Mouse (Mus musculus) megakaryocyte, embryonic 14.5 days (primary cell): ENCODE results near the gene Msx2.

ENCODE experiments used
- FLI1 ChIP-seq: IDR thresholded peaks from 2 replicates; pipeline ENCODE4 v1.6.1; 2012; ENCODE audit warnings: low read length, inconsistent platforms, mixed read lengths
- GATA1 ChIP-seq: IDR thresholded peaks from 3 replicates; pipeline ENCODE4 v1.6.1; 2012; ENCODE audit warnings: mixed read lengths, low read length, inconsistent platforms, borderline replicate concordance

DNA sequence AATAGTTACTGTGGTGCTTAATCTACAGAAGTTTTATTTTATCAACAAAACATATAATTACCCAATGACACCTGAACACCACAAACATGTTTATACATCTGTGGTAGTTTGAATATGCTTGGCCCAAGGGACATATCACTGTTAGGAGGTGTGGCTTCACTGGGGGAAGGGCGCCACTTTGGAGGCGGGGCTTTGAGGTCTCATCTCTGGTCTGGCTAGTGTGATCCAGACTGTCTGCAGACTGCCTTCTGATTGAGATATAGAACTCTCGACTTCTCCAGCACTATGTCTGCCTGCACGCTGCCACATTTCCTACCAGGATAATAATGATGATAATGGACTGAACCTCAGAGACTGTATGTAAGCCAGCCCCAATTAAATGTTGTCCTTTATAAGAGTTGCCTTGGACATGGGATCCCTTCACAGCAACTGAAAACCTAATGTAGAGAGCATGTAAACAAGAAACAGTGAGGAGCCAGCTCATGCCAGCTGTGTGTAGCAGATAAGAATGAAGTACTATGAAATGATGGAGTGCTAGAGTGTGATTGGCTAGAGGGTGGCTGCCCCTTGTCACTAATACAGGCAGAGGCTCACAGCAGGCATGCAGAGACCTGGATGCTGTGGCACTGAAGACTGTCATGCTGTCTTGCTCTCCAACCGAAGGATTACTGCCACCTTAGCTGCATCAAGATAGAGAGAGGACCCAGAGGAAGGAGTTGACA lies 31.4 kb downstream of the Msx2 start:
- TF ChIP-seq GATA1 (no peak), FLI1 (no peak)
